Mouse (Mus musculus) embryonic facial prominence, embryonic 11.5 days (tissue): ENCODE results near the gene Prkn. TPM values are rescaled to one million over a fixed set of nuclear protein-coding genes. Genes with fewer than 3 reads are reported as not detected.

Experiments
- ATAC-seq: fragments of 200-750 bp; cut with Nextera tagmentation; replicated peaks from 2 replicates; pipeline ENCODE4 v1.8.0; 2017; ENCODE audit warnings: low read depth; ENCODE audit not compliant: insufficient number of reproducible peaks, low FRiP score, low TSS enrichment
- DNase-seq: peaks from one replicate; pipeline ENCODE4 v3.0.0-alpha.2; 2015; ENCODE audit warnings: low spot score
- H3K27ac ChIP-seq: fragments of 300-500 bp; sonication (generic); replicated peaks from 2 replicates; pipeline ENCODE4 v1.5.1; 2014; ENCODE audit warnings: mild to moderate bottlenecking, low read depth, low read length, control low read depth
- H3K27me3 ChIP-seq: fragments of 300-500 bp; sonication (generic); 2 replicates; pipeline ENCODE4 v1.6.1; 2014; ENCODE audit warnings: mild to moderate bottlenecking, low read length, moderate library complexity, mixed read lengths; ENCODE audit not compliant: control insufficient read depth, insufficient read depth
- H3K36me3 ChIP-seq: fragments of 300-500 bp; sonication (generic); replicated peaks from 2 replicates; pipeline ENCODE4 v1.6.1; 2014; ENCODE audit warnings: low read depth, mild to moderate bottlenecking, low read length, moderate library complexity, mixed read lengths; ENCODE audit not compliant: control insufficient read depth, insufficient read depth
- H3K4me1 ChIP-seq: fragments of 300-500 bp; sonication (generic); 2 replicates; pipeline ENCODE4 v1.6.1; 2014; ENCODE audit warnings: low read length, mixed read lengths; ENCODE audit not compliant: control insufficient read depth, insufficient read depth
- H3K4me2 ChIP-seq: fragments of 300-500 bp; sonication (generic); 2 replicates; pipeline ENCODE4 v1.6.1; 2014; ENCODE audit warnings: low read depth, mild to moderate bottlenecking, control low read depth, low read length, moderate library complexity
- H3K4me3 ChIP-seq: fragments of 300-500 bp; sonication (generic); 2 replicates; pipeline ENCODE4 v1.5.1; 2014; ENCODE audit warnings: low read depth, low read length, control low read depth
- H3K9ac ChIP-seq: fragments of 300-500 bp; sonication (generic); replicated peaks from 2 replicates; pipeline ENCODE4 v1.6.1; 2014; ENCODE audit warnings: mild to moderate bottlenecking, control low read depth, low read length
- H3K9me3 ChIP-seq: fragments of 300-500 bp; sonication (generic); replicated peaks from 2 replicates; pipeline ENCODE4 v1.6.1; 2016; ENCODE audit warnings: mild to moderate bottlenecking, low read length, inconsistent platforms, mixed read lengths; ENCODE audit not compliant: control insufficient read depth
- WGBS: fragments of 180-500 bp; shearing (Covaris S2); extraction: QIAGEN DNeasy Blood & Tissue Kit; methylation state at CpG from one replicate; pipeline ENCODE4 v1.1.7; 2014; 5-methylcytosine and 5-hydroxymethylcytosine counted together
- polyA plus RNA-seq: library from polyadenylated mRNA; unstranded; fragments of >200 nt; fragmentation: Nextera tagmentation; extraction: Ambion mirVana; gene quantifications from 2 replicates; pipeline ENCODE4 v1.2.1, GENCODE M21; 2014

The Prkn gene
- polyA plus RNA-seq, 1 experiment from 2014 or later, result 0.97 TPM

GRCm38 (mm10) chr17:11620770-11621169 lies 780.6 kb downstream of the Prkn start:
- H3K4me2 ChIP-seq, result no peak overlapping the region
- WGBS, result 77% methylated on average over 3 of the region's 3 CpGs
- H3K4me1 ChIP-seq, result no peaks in the 10 kb centered on the region; the same call in 1 of the 2 replicates
- no peak for DNase-seq
- H3K9ac ChIP-seq, result no peak overlapping the region
- H3K27me3 ChIP-seq, result no peaks in the 10 kb centered on the region
- no peaks in the 10 kb centered on the region for H3K9me3 ChIP-seq
- no peak overlapping the region for H3K4me3 ChIP-seq
- ATAC-seq, result no peak
- no peaks in the 10 kb centered on the region for H3K36me3 ChIP-seq
- H3K27ac ChIP-seq, result no peak overlapping the region

GRCm38 (mm10) chr17:11621492-11621891 lies 781.3 kb downstream of the Prkn start:
- no peaks in the 10 kb centered on the region for H3K9me3 ChIP-seq
- H3K4me2 ChIP-seq, result no peak overlapping the region
- no peaks in the 10 kb centered on the region for H3K36me3 ChIP-seq
- no peaks in the 10 kb centered on the region for H3K27me3 ChIP-seq
- DNase-seq (peak; percentile 25), ATAC-seq (no peak)
- no peak overlapping the region for H3K4me3 ChIP-seq
- H3K9ac ChIP-seq, result no peak overlapping the region
- 52% methylated on average over 3 of the region's 3 CpGs for WGBS
- H3K4me1 ChIP-seq, result no peaks in the 10 kb centered on the region; the same call in 1 of the 2 replicates
- no peak overlapping the region for H3K27ac ChIP-seq

- no peak overlapping the region for H3K27ac ChIP-seq
- no peak overlapping the region for H3K4me2 ChIP-seq
- H3K4me3 ChIP-seq, result no peak overlapping the region
- DNase-seq, result no peak
- H3K9ac ChIP-seq, result no peak overlapping the region
- no peaks in the 10 kb centered on the region for H3K27me3 ChIP-seq
- 89% methylated on average over 3 of the region's 3 CpGs for WGBS
- no peaks in the 10 kb centered on the region for H3K9me3 ChIP-seq
- H3K4me1 ChIP-seq, result no peaks in the 10 kb centered on the region
- ATAC-seq, result no peak
- no peaks in the 10 kb centered on the region for H3K36me3 ChIP-seq
These were observed 786.1 kb downstream of the Prkn start for GRCm38 (mm10) chr17:11626306-11626705.

- no peaks in the 10 kb centered on the region for H3K36me3 ChIP-seq
- H3K9me3 ChIP-seq, result no peaks in the 10 kb centered on the region
- no peak overlapping the region for H3K4me3 ChIP-seq
- H3K27ac ChIP-seq, result no peak overlapping the region
- ATAC-seq (no peak), DNase-seq (no peak)
- H3K27me3 ChIP-seq, result no peaks in the 10 kb centered on the region; the same call in 1 of the 2 replicates
- no peaks in the 10 kb centered on the region for H3K4me1 ChIP-seq
- no peak overlapping the region for H3K4me2 ChIP-seq
- 90% methylated on average over 11 of the region's 11 CpGs for WGBS
- H3K9ac ChIP-seq, result no peak overlapping the region
These were observed 794.9 kb downstream of the Prkn start for GRCm38 (mm10) chr17:11635121-11635520.

- DNase-seq, result no peak
- ATAC-seq, result no peak
- no peaks in the 10 kb centered on the region for H3K4me1 ChIP-seq
- H3K9ac ChIP-seq, result no peak overlapping the region
- H3K27ac ChIP-seq, result no peak overlapping the region
- no peaks in the 10 kb centered on the region; the same call in 1 of the 2 replicates for H3K27me3 ChIP-seq
- H3K4me3 ChIP-seq, result no peak overlapping the region
- no peak overlapping the region for H3K4me2 ChIP-seq
- H3K36me3 ChIP-seq, result no peaks in the 10 kb centered on the region
- WGBS, result 79% methylated on average over 10 of the region's 10 CpGs
- no peaks in the 10 kb centered on the region for H3K9me3 ChIP-seq
These were observed 797.5 kb downstream of the Prkn start for GRCm38 (mm10) chr17:11637642-11638041.

GRCm38 (mm10) chr17:11638451-11638850 lies 798.3 kb downstream of the Prkn start:
- no peaks in the 10 kb centered on the region for H3K9me3 ChIP-seq
- ATAC-seq, result no peak
- WGBS, result 85% methylated on average over 6 of the region's 6 CpGs

DNA sequence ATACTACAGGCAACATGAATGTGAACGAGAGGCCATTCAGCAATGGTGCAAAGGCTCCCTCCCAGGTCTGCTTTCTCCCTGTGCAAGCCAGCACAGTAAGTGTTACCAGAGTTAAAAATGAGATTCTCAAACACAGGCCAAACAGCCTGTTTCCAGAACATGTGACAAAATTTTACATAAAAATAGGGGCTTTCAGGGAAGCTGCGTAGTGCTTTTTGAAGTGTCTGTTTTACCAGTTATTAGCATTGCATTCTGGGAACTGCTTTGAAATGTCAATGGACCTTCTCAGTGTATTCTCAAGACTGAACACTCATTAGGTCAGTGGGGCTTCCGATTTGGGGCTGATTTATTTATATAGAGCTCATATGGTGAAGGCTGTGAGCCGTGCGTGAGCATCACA lies 799.6 kb downstream of the Prkn start:
- Histone ChIP-seq H3K9ac (no peak overlapping the region), H3K4me2 (no peak overlapping the region), H3K4me1 (no peaks in the 10 kb centered on the region), H3K4me3 (no peak overlapping the region), H3K27me3 (no peaks in the 10 kb centered on the region; the same call in 1 of the 2 replicates), H3K36me3 (no peaks in the 10 kb centered on the region), H3K27ac (no peak overlapping the region), H3K9me3 (no peaks in the 10 kb centered on the region)
- 82% methylated on average over 5 of the region's 5 CpGs for WGBS
- ATAC-seq, result no peak
- DNase-seq, result no peak

More at GRCm38 (mm10) chr17:11638451-11638850, 798.3 kb downstream of the Prkn start:
- H3K4me3 ChIP-seq, result no peak overlapping the region
- DNase-seq, result no peak
- no peaks in the 10 kb centered on the region for H3K4me1 ChIP-seq
- H3K36me3 ChIP-seq, result no peaks in the 10 kb centered on the region
- H3K27ac ChIP-seq, result no peak overlapping the region
- H3K4me2 ChIP-seq, result no peak overlapping the region
- H3K9ac ChIP-seq, result no peak overlapping the region
- H3K27me3 ChIP-seq, result no peaks in the 10 kb centered on the region; the same call in 1 of the 2 replicates

- Histone ChIP-seq H3K9me3 (no peaks in the 10 kb centered on the region), H3K36me3 (no peaks in the 10 kb centered on the region), H3K4me2 (no peak overlapping the region), H3K4me1 (no peaks in the 10 kb centered on the region), H3K27me3 (no peaks in the 10 kb centered on the region; the same call in 1 of the 2 replicates), H3K27ac (no peak overlapping the region), H3K9ac (no peak overlapping the region), H3K4me3 (no peak overlapping the region)
- ATAC-seq (no peak), DNase-seq (no peak)
- 80% methylated on average over 1 of the region's 1 CpGs for WGBS
These were observed 802.1 kb downstream of the Prkn start for GRCm38 (mm10) chr17:11642328-11642727.
